Mouse (Mus musculus) lung, postnatal 0 days (tissue): ENCODE results near the gene Glmp.

ENCODE experiments used
- CTCF ChIP-seq: IDR thresholded peaks from 2 replicates; pipeline ENCODE4 v1.5.1; 2016; ENCODE audit warnings: antibody characterized with exemption, mild to moderate bottlenecking
- EP300 ChIP-seq: IDR thresholded peaks from 2 replicates; pipeline ENCODE4 v1.6.1; 2016; ENCODE audit warnings: antibody characterized with exemption, mild to moderate bottlenecking, control low read depth

- no peak for TF ChIP-seq CTCF
- no peak for TF ChIP-seq EP300
Measured at GRCm38 (mm10) chr3:88352907-88353306, 28.1 kb downstream of the Glmp start.
